Comparison of ENCODE assay signal across 9 mouse cellular contexts in the genomic region with DNA sequence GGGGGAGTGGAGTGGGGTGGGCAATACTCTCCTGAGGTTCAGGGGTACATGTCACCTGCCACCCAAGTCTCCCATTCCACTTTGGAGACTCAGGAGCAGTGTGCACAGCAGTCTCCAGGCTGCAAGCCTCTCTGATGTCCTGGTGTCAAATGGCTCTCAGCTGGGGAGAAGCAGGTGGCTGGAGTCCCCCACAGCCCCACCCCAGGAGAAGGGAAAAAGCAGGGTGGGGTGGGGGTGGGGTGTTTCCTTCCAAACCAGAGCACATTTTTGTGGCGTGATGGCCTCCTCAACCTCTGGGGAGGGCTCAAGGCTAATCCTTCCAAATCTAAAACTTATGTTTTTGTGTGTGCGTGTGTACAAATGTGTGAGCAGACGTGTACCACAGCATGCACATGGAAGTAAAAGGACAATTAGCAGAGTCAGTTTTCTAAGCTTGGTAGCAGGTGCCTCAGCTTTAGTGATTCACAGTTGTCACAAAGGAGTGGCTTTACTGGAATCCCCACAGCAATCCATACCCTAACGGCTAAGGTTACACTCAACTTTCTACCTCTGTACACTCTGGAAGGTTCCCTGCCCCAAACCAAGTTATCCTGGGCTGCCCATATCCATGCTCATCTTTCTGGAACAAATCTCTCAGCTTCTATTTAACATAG.
DNase-seq lines count a peak whose midpoint lies in the region; ATAC-seq and TF ChIP-seq lines count a peak whose summit lies in the region.
"Had no signal": no experiment of that assay in that cellular context is flagged by ENCODE, and none has a peak within 500 bp of the region (broad histone marks: within the 10 kb centered on the region; RNA-seq: fewer than 3 reads in every experiment).

No protein-coding gene starts in this region.

- H3K4me2 ChIP-seq in embryonic facial prominence, embryonic 11.5 days (ENCODE audit: low read depth, low read length) = no peak overlapping the region
- no peak overlapping the region for H3K4me2 ChIP-seq in hindbrain, embryonic 13.5 days
- no peak overlapping the region for H3K4me2 ChIP-seq in midbrain, embryonic 16.5 days (ENCODE audit: low read length)

- TF ChIP-seq CTCF in layer of hippocampus, adult 2 months (conservative IDR thresholded peaks at IDR 0.05) = no peak

- H3K4me1 ChIP-seq in embryonic facial prominence, embryonic 11.5 days (ENCODE audit: control insufficient read depth, insufficient read depth, low read length) = peaks cover 34% of the 10 kb centered on the region
- H3K4me1 ChIP-seq in hindbrain, embryonic 13.5 days (replicated peaks) = peaks cover 94% of the 10 kb centered on the region
- peaks cover 33% of the 10 kb centered on the region for H3K4me1 ChIP-seq in midbrain, embryonic 16.5 days (ENCODE audit: control insufficient read depth, insufficient read depth, low read length)

- 55% methylated on average over 4 of the region's 4 CpGs for WGBS in embryonic facial prominence, embryonic 11.5 days
- 58% methylated on average over 4 of the region's 4 CpGs for WGBS in hindbrain, embryonic 13.5 days
- WGBS in midbrain, embryonic 16.5 days = 47% methylated on average over 4 of the region's 4 CpGs

- no peaks in the 10 kb centered on the region for H3K9me3 ChIP-seq in embryonic facial prominence, embryonic 11.5 days (replicated peaks; ENCODE audit: control insufficient read depth, low read length)
- H3K9me3 ChIP-seq in hindbrain, embryonic 13.5 days = no peaks in the 10 kb centered on the region
- no peaks in the 10 kb centered on the region for H3K9me3 ChIP-seq in midbrain, embryonic 16.5 days (replicated peaks; ENCODE audit: control insufficient read depth, low read length, poor library complexity, severe bottlenecking)

- H3K36me3 ChIP-seq in embryonic facial prominence, embryonic 11.5 days (replicated peaks; ENCODE audit: control insufficient read depth, insufficient read depth, low read depth, low read length) = no peaks in the 10 kb centered on the region
- no peaks in the 10 kb centered on the region for H3K36me3 ChIP-seq in hindbrain, embryonic 13.5 days
- H3K36me3 ChIP-seq in midbrain, embryonic 16.5 days (ENCODE audit: control insufficient read depth, insufficient read depth, low read length) = no peaks in the 10 kb centered on the region

- H3K4me3 ChIP-seq in layer of hippocampus, adult 2 months = no peak overlapping the region
- no peak overlapping the region for H3K4me3 ChIP-seq in embryonic facial prominence, embryonic 11.5 days (ENCODE audit: low read depth, low read length)
- H3K4me3 ChIP-seq in hindbrain, embryonic 13.5 days = no peak overlapping the region
- H3K4me3 ChIP-seq in midbrain, embryonic 16.5 days (ENCODE audit: low read depth, low read length) = no peak overlapping the region

- no peak overlapping the region for H3K9ac ChIP-seq in embryonic facial prominence, embryonic 11.5 days (replicated peaks; ENCODE audit: low read length)
- H3K9ac ChIP-seq in hindbrain, embryonic 13.5 days = no peak overlapping the region
- no peak overlapping the region for H3K9ac ChIP-seq in midbrain, embryonic 16.5 days (ENCODE audit: low read depth, low read length)

- H3K27ac ChIP-seq in layer of hippocampus, adult 2 months = peak overlapping the region; percentile 53
- no peak overlapping the region for H3K27ac ChIP-seq in embryonic facial prominence, embryonic 11.5 days (replicated peaks; ENCODE audit: low read depth, low read length)
- peak overlapping the region; percentile 58 for H3K27ac ChIP-seq in hindbrain, embryonic 13.5 days
- 0 out of 2 replicates have a peak overlapping the region, but pooled peaks have one; percentile 6 for H3K27ac ChIP-seq in midbrain, embryonic 16.5 days (ENCODE audit: low read length)

- DNase-seq in layer of hippocampus, adult 2 months (ENCODE audit: low spot score in 2 of 2) = no peak
- DNase-seq in layer of hippocampus, adult 9-11 months = no peak
- no peak for DNase-seq in embryonic facial prominence, embryonic 11.5 days (ENCODE audit: low spot score)
- no peak for DNase-seq in thymus, postnatal 10 days (ENCODE audit: low spot score in 2 of 2)
- DNase-seq in layer of hippocampus, postnatal 14 days (ENCODE audit: low spot score in 2 of 2) = no peak
- DNase-seq: cerebellum, adult 9-11 months; thymus, adult 18-20 months had no signal

- no peaks in the 10 kb centered on the region for H3K27me3 ChIP-seq in embryonic facial prominence, embryonic 11.5 days (ENCODE audit: control insufficient read depth, insufficient read depth, low read length)
- H3K27me3 ChIP-seq in hindbrain, embryonic 13.5 days = no peaks in the 10 kb centered on the region
- no peaks in the 10 kb centered on the region for H3K27me3 ChIP-seq in midbrain, embryonic 16.5 days (ENCODE audit: control insufficient read depth, insufficient read depth, low read depth, low read length)

- peak; percentile 21; the same call in 1 of the 2 replicates for ATAC-seq in embryonic facial prominence, embryonic 11.5 days (replicated peaks; ENCODE audit: insufficient number of reproducible peaks, low FRiP score, low TSS enrichment, low read depth)
- no peak for ATAC-seq in hindbrain, embryonic 13.5 days (ENCODE audit: low FRiP score)
- no peak for ATAC-seq in midbrain, embryonic 16.5 days
